Mouse (Mus musculus) neural tube, embryonic 15.5 days (tissue): ENCODE measurements around the gene Mpl. TPM values are rescaled to one million over a fixed set of nuclear protein-coding genes. Genes with fewer than 3 reads are reported as not detected.

Experiments
- ATAC-seq: fragments of 200-750 bp; cut with Nextera tagmentation; 2 replicates; pipeline ENCODE4 v1.8.0; 2017; ENCODE audit warnings: mild to moderate bottlenecking, moderate TSS enrichment, moderate library complexity; ENCODE audit not compliant: low FRiP score
- H3K27ac ChIP-seq: fragments of 300-500 bp; sonication (generic); replicated peaks from 2 replicates; pipeline ENCODE4 v1.5.1; 2015; ENCODE audit warnings: mild to moderate bottlenecking, inconsistent platforms
- H3K27me3 ChIP-seq: fragments of 300-500 bp; sonication (generic); replicated peaks from 2 replicates; pipeline ENCODE4 v1.6.1; 2015; ENCODE audit warnings: inconsistent platforms
- H3K36me3 ChIP-seq: fragments of 300-500 bp; sonication (generic); 2 replicates; pipeline ENCODE4 v1.6.1; 2015; ENCODE audit warnings: inconsistent platforms
- H3K4me1 ChIP-seq: fragments of 300-500 bp; sonication (generic); 2 replicates; pipeline ENCODE4 v1.6.1; 2015; ENCODE audit warnings: inconsistent platforms
- H3K4me2 ChIP-seq: fragments of 300-500 bp; sonication (generic); 2 replicates; pipeline ENCODE4 v1.6.1; 2015; ENCODE audit warnings: inconsistent platforms, mild to moderate bottlenecking, moderate library complexity
- H3K4me3 ChIP-seq: fragments of 300-500 bp; sonication (generic); replicated peaks from 2 replicates; pipeline ENCODE4 v1.5.1; 2015; ENCODE audit warnings: mild to moderate bottlenecking, inconsistent platforms
- H3K9ac ChIP-seq: fragments of 300-500 bp; sonication (generic); replicated peaks from 2 replicates; pipeline ENCODE4 v1.6.1; 2015; ENCODE audit warnings: mild to moderate bottlenecking, inconsistent platforms
- H3K9me3 ChIP-seq: fragments of 300-500 bp; sonication (generic); replicated peaks from 2 replicates; pipeline ENCODE4 v1.6.1; 2016; ENCODE audit warnings: inconsistent platforms
- WGBS: fragments of 180-500 bp; shearing (Covaris S2); methylation state at CpG from one replicate; pipeline ENCODE4 v1.1.7; 2015; ENCODE audit warnings: mixed read lengths; 5-methylcytosine and 5-hydroxymethylcytosine counted together
- polyA plus RNA-seq: library from polyadenylated mRNA; unstranded; fragments of >200 nt; fragmentation: Nextera tagmentation; extraction: Ambion mirVana; gene quantifications from 2 replicates; pipeline ENCODE4 v1.2.1, GENCODE M21; 2015

Gene Mpl
- polyA plus RNA-seq, 1 experiment from 2014 or later = 0.12 TPM

DNA sequence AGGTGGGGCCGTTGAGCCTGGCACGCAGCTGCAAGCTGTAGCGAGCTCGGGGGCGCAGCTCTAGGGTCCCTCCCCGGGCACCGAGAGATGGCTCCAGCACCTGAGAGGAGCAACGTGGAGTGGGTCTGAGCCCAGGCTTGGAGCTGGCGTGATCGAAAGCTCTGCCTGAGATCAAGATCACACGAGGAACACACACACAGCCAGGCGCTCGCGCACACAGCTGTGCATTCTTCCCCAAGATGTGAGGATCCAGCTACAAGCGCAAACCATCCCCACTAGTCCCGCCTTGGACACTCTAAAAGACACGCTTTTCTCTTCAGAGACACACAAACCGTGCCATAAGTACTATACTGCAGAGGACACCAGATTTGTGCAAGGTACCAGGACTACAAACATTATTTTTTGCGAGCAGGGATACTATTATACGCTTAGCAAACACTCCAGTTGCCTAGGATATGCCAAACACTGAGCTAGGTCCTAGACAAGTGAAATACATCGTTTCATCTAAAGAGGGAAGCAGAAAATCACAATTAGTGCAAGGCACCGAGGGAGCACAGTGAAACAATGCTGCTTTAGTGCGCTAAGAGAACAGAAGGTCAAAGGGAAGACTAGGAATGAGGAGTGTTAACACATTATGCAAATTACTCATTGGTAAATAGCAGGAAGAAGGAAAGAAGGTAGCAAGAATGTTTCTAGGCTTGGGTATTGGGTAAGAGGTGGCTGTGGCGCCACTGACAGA, 10.7 kb downstream of the Mpl start:
- Histone ChIP-seq H3K36me3 (no peaks in the 10 kb centered on the region), H3K9ac (peak overlapping the region; percentile 53), H3K9me3 (no peaks in the 10 kb centered on the region), H3K4me2 (peak overlapping the region; percentile 93), H3K27me3 (0 out of 2 replicates have a peak, but pooled peaks cover 3% of the 10 kb centered on the region), H3K27ac (no peak overlapping the region), H3K4me1 (peaks cover 17% of the 10 kb centered on the region), H3K4me3 (peak overlapping the region; percentile 42)
- peak; percentile 80 for ATAC-seq
- 19% methylated on average over 24 of the region's 24 CpGs for WGBS

DNA sequence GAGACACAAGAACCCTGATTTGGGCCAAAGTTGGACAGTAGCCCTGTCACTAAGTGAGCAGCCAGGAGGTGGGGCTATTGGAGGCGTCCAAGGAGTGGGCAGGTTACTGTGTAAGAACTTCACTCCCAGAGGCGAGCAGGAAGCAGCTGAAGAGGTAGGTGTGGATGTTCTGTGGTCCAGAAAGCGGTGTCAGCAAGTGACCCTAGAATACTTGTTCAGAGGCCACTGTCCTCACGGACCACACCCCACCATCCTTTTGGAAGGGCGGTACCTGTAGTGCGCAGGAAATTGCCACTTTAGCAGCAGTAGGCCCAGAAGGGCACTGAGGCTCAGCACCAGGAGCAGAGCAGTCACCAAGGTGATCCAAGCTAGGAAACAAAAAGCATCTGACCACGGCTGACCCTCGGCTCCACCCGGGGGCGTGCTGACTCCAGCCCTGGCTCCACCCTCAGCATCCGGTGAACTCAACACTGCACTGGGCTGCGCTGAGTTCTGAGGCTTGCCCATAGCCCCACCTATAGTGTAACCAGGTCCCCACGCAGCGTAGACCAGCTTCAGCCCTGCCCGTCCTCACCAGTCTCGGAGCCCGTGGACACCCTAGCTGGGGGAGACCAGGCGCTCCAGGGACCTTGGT, 11.4 kb downstream of the Mpl start:
- WGBS = 16% methylated on average over 18 of the region's 18 CpGs

GRCm38 (mm10) chr4:118445088-118445487, 12.2 kb downstream of the Mpl start:
- no peak overlapping the region for H3K9ac ChIP-seq
- no peaks in the 10 kb centered on the region for H3K9me3 ChIP-seq
- H3K4me1 ChIP-seq = peaks cover 17% of the 10 kb centered on the region
- 86% methylated on average over 10 of the region's 10 CpGs for WGBS
- H3K27ac ChIP-seq = no peak overlapping the region
- H3K27me3 ChIP-seq = 0 out of 2 replicates have a peak, but pooled peaks cover 3% of the 10 kb centered on the region
- no peak overlapping the region for H3K4me2 ChIP-seq
- H3K36me3 ChIP-seq = no peaks in the 10 kb centered on the region
- no peak for ATAC-seq
- no peak overlapping the region for H3K4me3 ChIP-seq

More for the DNA sequence above, 11.4 kb downstream of the Mpl start:
- Histone ChIP-seq H3K9ac (peak overlapping the region; percentile 53), H3K36me3 (no peaks in the 10 kb centered on the region), H3K27me3 (0 out of 2 replicates have a peak, but pooled peaks cover 3% of the 10 kb centered on the region), H3K27ac (no peak overlapping the region), H3K9me3 (no peaks in the 10 kb centered on the region), H3K4me2 (peak overlapping the region; percentile 93), H3K4me3 (peak overlapping the region; percentile 42), H3K4me1 (peaks cover 17% of the 10 kb centered on the region)
- ATAC-seq = peak; percentile 84

- peak overlapping the region; percentile 49 for H3K4me3 ChIP-seq
- H3K27me3 ChIP-seq = no peaks in the 10 kb centered on the region
- peaks cover 8% of the 10 kb centered on the region for H3K36me3 ChIP-seq
- ATAC-seq = peak; percentile 46
- H3K27ac ChIP-seq = peak overlapping the region; percentile 86
- peak overlapping the region; percentile 62 for H3K9ac ChIP-seq
- peak overlapping the region; percentile 97 for H3K4me2 ChIP-seq
- peaks cover 23% of the 10 kb centered on the region for H3K4me1 ChIP-seq
- no peaks in the 10 kb centered on the region for H3K9me3 ChIP-seq
- WGBS = 6% methylated on average over 12 of the region's 12 CpGs
Observed at GRCm38 (mm10) chr4:118437829-118438253, 19.5 kb downstream of the Mpl start.

DNA sequence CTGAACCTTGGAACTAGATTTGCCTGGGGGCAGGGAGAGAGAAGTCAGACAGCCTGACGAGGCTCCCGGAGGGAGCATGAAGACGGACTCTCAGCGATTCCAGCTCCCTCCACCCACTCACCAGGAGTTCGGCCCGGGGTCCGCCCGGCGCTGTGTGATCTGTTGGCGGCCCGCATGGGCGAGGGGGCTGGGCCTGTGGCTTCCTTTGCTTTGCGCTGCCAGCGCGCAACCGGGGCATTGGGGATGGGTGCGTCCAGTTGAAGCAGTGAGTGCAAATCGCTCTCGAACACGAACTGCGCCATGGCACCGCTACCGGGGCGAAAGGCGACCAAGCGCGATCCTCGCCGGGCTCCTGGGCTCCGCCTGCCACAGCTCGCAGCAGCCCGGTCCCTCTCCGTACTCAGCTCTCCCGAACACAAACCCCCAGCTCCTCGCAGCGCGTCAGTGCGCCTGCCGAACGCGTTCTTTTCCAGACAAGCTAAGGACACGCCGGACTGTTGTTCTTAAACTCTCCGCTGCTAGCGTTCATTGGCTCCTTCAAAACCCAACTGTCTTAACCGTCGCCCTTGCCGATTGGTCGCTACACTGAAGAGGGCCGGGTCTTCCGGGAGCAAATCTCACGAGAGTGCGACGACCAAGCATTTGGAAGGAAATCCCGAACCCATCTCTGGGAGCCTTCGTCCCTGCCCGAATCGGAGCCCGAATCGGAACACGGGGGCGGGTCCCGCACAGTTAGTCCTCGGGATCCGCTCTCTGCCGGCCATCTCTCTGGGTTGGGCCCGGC, 20.3 kb downstream of the Mpl start, which contains the start of gene Cdc20:
TSS of gene Cdc20 (minus strand) at position 533 of the 784 bp plus-strand sequence.
- Histone ChIP-seq H3K9me3 (no peaks in the 10 kb centered on the region), H3K4me1 (peaks cover 23% of the 10 kb centered on the region), H3K27me3 (no peaks in the 10 kb centered on the region), H3K9ac (peak within 1 kb of the TSS; percentile 62), H3K27ac (peak within 1 kb of the TSS; percentile 86), H3K4me3 (peak within 1 kb of the TSS; percentile 49), H3K36me3 (peaks cover 16% of the 10 kb centered on the region), H3K4me2 (peak within 1 kb of the TSS; percentile 97)
- ATAC-seq = peak; percentile 96
- WGBS = under 1% methylated on average over 67 of the region's 67 CpGs

- Histone ChIP-seq H3K9ac (no peak overlapping the region), H3K4me1 (peaks cover 36% of the 10 kb centered on the region), H3K4me3 (no peak overlapping the region), H3K27me3 (no peaks in the 10 kb centered on the region), H3K9me3 (no peaks in the 10 kb centered on the region), H3K36me3 (peaks cover 30% of the 10 kb centered on the region), H3K27ac (no peak overlapping the region), H3K4me2 (no peak overlapping the region)
- ATAC-seq = no peak
- 76% methylated on average over 8 of the region's 8 CpGs for WGBS
Observed at GRCm38 (mm10) chr4:118432332-118432731, 25.0 kb downstream of the Mpl start.

- 67% methylated on average over 7 of the region's 7 CpGs for WGBS
- ATAC-seq = no peak
- Histone ChIP-seq H3K27ac (no peak overlapping the region), H3K9me3 (no peaks in the 10 kb centered on the region), H3K27me3 (no peaks in the 10 kb centered on the region), H3K4me2 (peak overlapping the region; percentile 72), H3K4me1 (peaks cover 27% of the 10 kb centered on the region), H3K36me3 (peaks cover 30% of the 10 kb centered on the region), H3K4me3 (peak overlapping the region; percentile 49; the same call in 1 of the 2 replicates), H3K9ac (no peak overlapping the region)
Observed at GRCm38 (mm10) chr4:118429215-118429895, 28.0 kb downstream of the Mpl start.

DNA sequence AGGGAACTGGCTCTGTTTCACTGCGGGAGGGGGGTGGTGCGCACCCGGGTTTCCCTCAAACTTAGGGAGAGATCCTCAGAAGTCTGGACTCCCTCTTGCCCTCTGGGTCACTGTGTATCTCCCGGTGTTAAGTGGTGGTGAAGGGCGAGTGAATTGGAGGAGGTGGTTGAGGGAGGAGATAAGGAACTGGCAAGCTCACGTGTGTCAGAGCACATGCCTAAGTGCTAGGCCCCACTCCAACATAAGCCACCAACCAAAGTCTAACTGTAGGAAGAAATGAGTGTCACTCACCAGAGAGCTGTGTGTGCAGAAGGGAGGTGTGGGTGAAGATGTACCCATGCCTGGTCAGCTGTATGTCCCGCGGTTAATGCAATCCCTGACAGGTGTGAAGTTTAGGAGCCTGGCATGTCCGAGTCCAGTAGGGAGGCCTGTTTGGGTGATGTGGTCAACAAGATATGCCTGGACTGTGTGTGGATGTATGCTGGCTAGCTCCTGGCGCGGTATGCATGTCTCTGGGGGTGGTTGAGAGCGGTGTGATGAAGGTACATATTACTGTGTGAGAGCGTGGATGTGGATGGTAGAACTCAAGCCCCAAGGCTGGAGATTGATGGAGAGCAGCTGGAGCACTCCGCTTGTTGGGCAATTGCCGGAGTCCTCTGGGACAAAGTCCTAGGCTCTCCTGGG, 28.6 kb downstream of the Mpl start:
- WGBS = 46% methylated on average over 15 of the region's 15 CpGs
- peak; percentile 16; the same call in 1 of the 2 replicates for ATAC-seq
- peak overlapping the region; percentile 72 for H3K4me2 ChIP-seq

GRCm38 (mm10) chr4:118427768-118428451, 29.4 kb downstream of the Mpl start, which contains the start of gene Elovl1:
Gene Elovl1, plus strand, starts transcription at chr4:118428093.
- Histone ChIP-seq H3K9ac (peak within 1 kb of the TSS; percentile 53), H3K4me1 (peaks cover 27% of the 10 kb centered on the region), H3K27me3 (no peaks in the 10 kb centered on the region), H3K9me3 (no peaks in the 10 kb centered on the region), H3K4me2 (peak within 1 kb of the TSS; percentile 72), H3K36me3 (peaks cover 29% of the 10 kb centered on the region), H3K4me3 (peak within 1 kb of the TSS; percentile 49), H3K27ac (peak within 1 kb of the TSS; percentile 72)
- ATAC-seq = peak; percentile 90
- 0% methylated on average over 26 of the region's 31 CpGs for WGBS

More for the DNA sequence above, 28.6 kb downstream of the Mpl start:
- Histone ChIP-seq H3K27ac (peak overlapping the region; percentile 72; the same call in 1 of the 2 replicates), H3K4me3 (peak overlapping the region; percentile 49), H3K9me3 (no peaks in the 10 kb centered on the region), H3K27me3 (no peaks in the 10 kb centered on the region), H3K9ac (peak overlapping the region; percentile 53), H3K4me1 (peaks cover 27% of the 10 kb centered on the region), H3K36me3 (peaks cover 30% of the 10 kb centered on the region)

- Histone ChIP-seq H3K36me3 (peaks cover 24% of the 10 kb centered on the region), H3K9ac (peak overlapping the region; percentile 53), H3K9me3 (no peaks in the 10 kb centered on the region), H3K4me1 (peaks cover 27% of the 10 kb centered on the region), H3K27me3 (no peaks in the 10 kb centered on the region), H3K4me2 (peak overlapping the region; percentile 72), H3K4me3 (peak overlapping the region; percentile 49), H3K27ac (peak overlapping the region; percentile 68)
- 2% methylated on average over 5 of the region's 5 CpGs for WGBS
- ATAC-seq = peak; percentile 45
Observed at GRCm38 (mm10) chr4:118427415-118427767, 29.9 kb downstream of the Mpl start.
